Mouse (Mus musculus): ENCODE results near the gene Gm7168. TPM values are rescaled to one million over a fixed set of nuclear protein-coding genes. Genes with fewer than 3 reads are reported as not detected.
"Not testable (repeated sequence)": the region's sequence is repeated elsewhere in the genome, so short reads cannot be mapped to it uniquely, and the experiment has no call there.

Gm7168 gene
- not detected for total RNA-seq (2021)

GRCm38 (mm10) chr17:13948073-13948472 is at the start of gene Gm7168:
Gene Gm7168, plus strand, starts transcription at chr17:13948373.
- intact Hi-C loops (cut with DNase I); DNase-seq: not testable (repeated sequence)

GRCm38 (mm10) chr17:13898838-13899237 is 49.3 kb upstream of the Gm7168 start:
- DNase-seq: no peak
- intact Hi-C loops (cut with DNase I): no loop called here

- intact Hi-C loops (cut with DNase I): no loop called here
- DNase-seq: no peak
Observed at GRCm38 (mm10) chr17:13899241-13899640, 48.9 kb upstream of the Gm7168 start.

GRCm38 (mm10) chr17:13903793-13904192 is 44.4 kb upstream of the Gm7168 start:
- no peak for DNase-seq
- intact Hi-C loops (cut with DNase I): loop anchor here (5.0 kb wide), 1 partner anchor 41 kb away; no protein-coding TSS in a partner anchor

- intact Hi-C loops (cut with DNase I): no loop called here
- DNase-seq: no peak
Observed at GRCm38 (mm10) chr17:13907082-13907481, 41.1 kb upstream of the Gm7168 start.

GRCm38 (mm10) chr17:13907681-13908080 is 40.5 kb upstream of the Gm7168 start:
- no peak for DNase-seq
- intact Hi-C loops (cut with DNase I): no loop called here

- DNase-seq: no peak
- intact Hi-C loops (cut with DNase I): loop anchor here (5.0 kb wide), 1 partner anchor 37 kb away; no protein-coding TSS in a partner anchor
Observed at GRCm38 (mm10) chr17:13913951-13914350, 34.2 kb upstream of the Gm7168 start.

- peak; percentile 64 to 69 for DNase-seq
- intact Hi-C loops (cut with DNase I): loop anchor here (5.0 kb wide), 1 partner anchor 37 kb away; no protein-coding TSS in a partner anchor
Observed at GRCm38 (mm10) chr17:13914531-13914930, 33.6 kb upstream of the Gm7168 start.

GRCm38 (mm10) chr17:13920771-13921170 is 27.4 kb upstream of the Gm7168 start:
- intact Hi-C loops (cut with DNase I): no loop called here
- no peak for DNase-seq

GRCm38 (mm10) chr17:13923418-13923817 is 24.8 kb upstream of the Gm7168 start:
- intact Hi-C loops (cut with DNase I): no loop called here
- no peak for DNase-seq

GRCm38 (mm10) chr17:13924588-13924987 is 23.6 kb upstream of the Gm7168 start:
- DNase-seq: no peak
- intact Hi-C loops (cut with DNase I): no loop called here

GRCm38 (mm10) chr17:13925931-13926330 is 22.2 kb upstream of the Gm7168 start:
- intact Hi-C loops (cut with DNase I): no loop called here
- no peak for DNase-seq

- intact Hi-C loops (cut with DNase I): no loop called here
- no peak for DNase-seq
Observed at GRCm38 (mm10) chr17:13930421-13930820, 17.8 kb upstream of the Gm7168 start.

- DNase-seq; intact Hi-C loops (cut with DNase I): not testable (repeated sequence)
Observed at GRCm38 (mm10) chr17:13935364-13935763, 12.8 kb upstream of the Gm7168 start.

- DNase-seq: no peak
- intact Hi-C loops (cut with DNase I): no loop called here
Observed at GRCm38 (mm10) chr17:13937787-13938186, 10.4 kb upstream of the Gm7168 start.

- intact Hi-C loops (cut with DNase I): no loop called here
- DNase-seq: peak; percentile 57 to 64
Observed at GRCm38 (mm10) chr17:13938652-13939051, 9.5 kb upstream of the Gm7168 start.

GRCm38 (mm10) chr17:13939231-13939630 is 8.9 kb upstream of the Gm7168 start:
- intact Hi-C loops (cut with DNase I): not testable (repeated sequence)
- DNase-seq: peak; percentile 37 to 51

- intact Hi-C loops (cut with DNase I): loop anchor here (5.0 kb wide), 1 partner anchor 88 kb away; no protein-coding TSS in a partner anchor
- DNase-seq: peak; percentile 41 to 51
Observed at GRCm38 (mm10) chr17:13940487-13940886, 7.7 kb upstream of the Gm7168 start.

GRCm38 (mm10) chr17:13951570-13951969 is 3.4 kb downstream of the Gm7168 start:
- intact Hi-C loops (cut with DNase I); DNase-seq: not testable (repeated sequence)

GRCm38 (mm10) chr17:13958129-13958528 is 10.0 kb downstream of the Gm7168 start:
- DNase-seq; intact Hi-C loops (cut with DNase I): not testable (repeated sequence)

- DNase-seq; intact Hi-C loops (cut with DNase I): not testable (repeated sequence)
Observed at GRCm38 (mm10) chr17:13962245-13962644, 14.1 kb downstream of the Gm7168 start.

- DNase-seq; intact Hi-C loops (cut with DNase I): not testable (repeated sequence)
Observed at GRCm38 (mm10) chr17:13965048-13965447, 16.9 kb downstream of the Gm7168 start.

GRCm38 (mm10) chr17:13969917-13970316 is 21.7 kb downstream of the Gm7168 start:
- intact Hi-C loops (cut with DNase I); DNase-seq: not testable (repeated sequence)
